Mouse (Mus musculus) E14TG2a.4 (cell line): ENCODE results near the gene Padi6.

Experiments
- CTCF ChIP-seq: conservative IDR thresholded peaks from 2 replicates; pipeline ENCODE4 v1.5.1; 2014; ENCODE audit warnings: low read length
- NANOG ChIP-seq: IDR thresholded peaks from 2 replicates; pipeline ENCODE4 v1.6.1; 2014; ENCODE audit warnings: borderline replicate concordance, low read length, mixed read lengths
- POU5F1 ChIP-seq: IDR thresholded peaks from 2 replicates; pipeline ENCODE4 v1.6.1; 2014; ENCODE audit warnings: low read length, borderline replicate concordance

- TF ChIP-seq CTCF (no peak), NANOG (no peak), POU5F1 (no peak)
Measured at GRCm38 (mm10) chr4:140714586-140714985, 27.9 kb downstream of the Padi6 start.
